ENCODE assay signal across 8 mouse cellular contexts in the genomic region with DNA sequence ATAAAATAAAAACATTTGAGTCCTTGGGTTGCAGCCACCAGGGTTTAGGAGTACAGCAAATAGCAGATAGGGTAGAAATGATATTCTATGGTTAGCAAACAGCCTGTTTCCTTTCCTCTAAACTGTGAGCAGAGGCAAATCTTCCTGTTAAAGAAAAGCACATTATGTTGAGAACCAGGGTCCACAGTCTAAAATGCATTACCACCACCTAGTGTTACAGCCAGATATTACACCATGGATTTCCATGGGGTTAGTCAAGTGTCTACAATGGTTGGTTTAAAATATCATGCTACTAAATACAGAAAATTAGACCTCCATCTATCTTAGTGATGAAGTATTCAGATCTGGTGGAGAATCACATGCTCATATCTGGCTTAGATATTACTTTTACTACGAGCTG. TPM values are rescaled to one million over a fixed set of nuclear protein-coding genes. Genes with fewer than 3 reads are reported as not detected.
DNase-seq lines count a peak whose midpoint lies in the region; ATAC-seq lines count a peak whose summit lies in the region.

No protein-coding gene starts in this region.

- 0 out of 2 replicates have a peak, but pooled peaks have one; percentile 64 for ATAC-seq in erythroblast, adult 5-6 weeks (replicated peaks; ENCODE audit: low FRiP score, poor library complexity, severe bottlenecking)
- ATAC-seq in liver, embryonic 16.5 days (ENCODE audit: low read depth): peak; percentile 54; the same call in 1 of the 2 replicates

- no peak overlapping the region for H3K4me3 ChIP-seq in liver, embryonic 16.5 days (ENCODE audit: low read depth, low read length)

- peak; percentile 53 for DNase-seq in adrenal gland, postnatal 10 days
- no peak for DNase-seq in adrenal gland, postnatal 4 days (ENCODE audit: low spot score in 2 of 2)
- peak; percentile 51 to 54 for DNase-seq in right cerebral cortex, postnatal 10 days (ENCODE audit: low spot score in 2 of 2)
- DNase-seq in right cerebral cortex, postnatal 4 days: no peak
- peak; percentile 63 for DNase-seq in induced T-regulatory cell, adult 2 months (ENCODE audit: low read depth)
- peak; percentile 23 for DNase-seq in retina, postnatal 7 days (ENCODE audit: low read depth, low spot score)

- 36% methylated on average over 1 of the region's 1 CpGs for WGBS in liver, embryonic 16.5 days (ENCODE audit: insufficient replicate concordance)

- no peak overlapping the region for H3K9ac ChIP-seq in liver, embryonic 16.5 days (ENCODE audit: low read depth, low read length)

- H3K4me2 ChIP-seq in liver, embryonic 16.5 days (ENCODE audit: low read depth, low read length): no peak overlapping the region

- peaks cover 8% of the 10 kb centered on the region for H3K36me3 ChIP-seq in liver, embryonic 16.5 days (ENCODE audit: control insufficient read depth, insufficient read depth)

- H3K27ac ChIP-seq in liver, embryonic 16.5 days (ENCODE audit: low read length): no peak overlapping the region

- no peaks in the 10 kb centered on the region for H3K4me1 ChIP-seq in liver, embryonic 16.5 days (ENCODE audit: control insufficient read depth, low read depth, low read length)

- H3K9me3 ChIP-seq in liver, embryonic 16.5 days (replicated peaks; ENCODE audit: control insufficient read depth, low read length): no peaks in the 10 kb centered on the region

- no peaks in the 10 kb centered on the region for H3K27me3 ChIP-seq in liver, embryonic 16.5 days (ENCODE audit: control insufficient read depth, insufficient read depth, low read depth, low read length)

RNA-seq across cellular contexts. Expression of gene Mindy3, which starts 30.2 kb away (rescaled TPM):
- total RNA-seq in adrenal gland, postnatal 10 days (2021): 10 to 100 TPM; 36.1 to 42.7 TPM
- 10 to 100 TPM; 41.7 to 42.5 TPM for total RNA-seq in adrenal gland, postnatal 4 days (2021)
- 7.3 and 20.2 TPM in 2 replicates for total RNA-seq in erythroblast, adult 5-6 weeks (2015; ENCODE audit: low replicate concordance)
- 13.5 and 13.9 TPM in 2 replicates for total RNA-seq in erythroblast, adult 5-6 weeks (2017; ENCODE audit: low replicate concordance)
- 10.8 and 12.9 TPM in 2 replicates for polyA plus RNA-seq in liver, embryonic 16.5 days (2015; fragmentation: Nextera tagmentation; extraction: Ambion mirVana)

Comparison
In these comparisons a context has a peak if more than half of its experiments do, and no peak if none do; other contexts are left out.
1. DNase-seq: peak in adrenal gland, postnatal 10 days (single experiment), right cerebral cortex, postnatal 10 days (2 of 2), induced T-regulatory cell, adult 2 months (single experiment) and retina, postnatal 7 days (single experiment); none in adrenal gland, postnatal 4 days (0 of 2) and right cerebral cortex, postnatal 4 days (single experiment).